Mouse (Mus musculus) lung, embryonic 14.5 days (tissue): ENCODE measurements around the gene Socs7. TPM values are rescaled to one million over a fixed set of nuclear protein-coding genes. Genes with fewer than 3 reads are reported as not detected.

Source experiments
- ATAC-seq: fragments of 200-750 bp; cut with Nextera tagmentation; 2 replicates; pipeline ENCODE4 v1.8.0; 2017; ENCODE audit warnings: mild to moderate bottlenecking, moderate TSS enrichment, moderate library complexity; ENCODE audit not compliant: insufficient read depth
- DNase-seq: peaks from one replicate; pipeline ENCODE4 v3.0.0-alpha.2; 2015
- H3K27ac ChIP-seq: fragments of 300-500 bp; sonication (generic); 2 replicates; pipeline ENCODE4 v1.5.1; 2014; ENCODE audit warnings: low read depth, mild to moderate bottlenecking, moderate library complexity
- H3K27me3 ChIP-seq: fragments of 300-500 bp; sonication (generic); 2 replicates; pipeline ENCODE4 v1.6.1; 2014; ENCODE audit warnings: low read length, control low read depth; ENCODE audit not compliant: insufficient read depth
- H3K36me3 ChIP-seq: fragments of 300-500 bp; sonication (generic); 2 replicates; pipeline ENCODE4 v1.6.1; 2014; ENCODE audit warnings: control low read depth; ENCODE audit not compliant: insufficient read depth
- H3K4me1 ChIP-seq: fragments of 300-500 bp; sonication (generic); 2 replicates; pipeline ENCODE4 v1.6.1; 2014; ENCODE audit warnings: antibody characterized with exemption, control low read depth; ENCODE audit not compliant: insufficient read depth
- H3K4me2 ChIP-seq: fragments of 300-500 bp; sonication (generic); 2 replicates; pipeline ENCODE4 v1.6.1; 2014; ENCODE audit warnings: mild to moderate bottlenecking
- H3K4me3 ChIP-seq: fragments of 300-500 bp; sonication (generic); 2 replicates; pipeline ENCODE4 v1.5.1; 2014; ENCODE audit warnings: low read depth, low read length
- H3K9ac ChIP-seq: fragments of 300-500 bp; sonication (generic); 2 replicates; pipeline ENCODE4 v1.6.1; 2014
- H3K9me3 ChIP-seq: fragments of 300-500 bp; sonication (generic); 2 replicates; pipeline ENCODE4 v1.6.1; 2016; ENCODE audit warnings: low read depth, low read length, control low read depth
- CTCF ChIP-seq: IDR thresholded peaks from 2 replicates; pipeline ENCODE4 v1.5.1; 2016; ENCODE audit warnings: antibody characterized with exemption, low read depth
- WGBS: fragments of 180-500 bp; shearing (Covaris S2); extraction: QIAGEN DNeasy Blood & Tissue Kit; methylation state at CpG from one replicate; pipeline ENCODE4 v1.1.7; 2014; 5-methylcytosine and 5-hydroxymethylcytosine counted together
- polyA plus RNA-seq: library from polyadenylated mRNA; unstranded; fragments of >200 nt; fragmentation: Nextera tagmentation; extraction: Ambion mirVana; gene quantifications from 2 replicates; pipeline ENCODE4 v1.2.1, GENCODE M21; 2014

The Socs7 gene
- polyA plus RNA-seq, 1 experiment from 2014 or later, result 2.7 TPM

- DNase-seq (no peak), ATAC-seq (no peak)
- Histone ChIP-seq H3K9ac (no peak overlapping the region), H3K36me3 (no peaks in the 10 kb centered on the region), H3K4me1 (peaks cover 5% of the 10 kb centered on the region; the same call in 1 of the 2 replicates), H3K27me3 (no peaks in the 10 kb centered on the region), H3K4me3 (no peak overlapping the region), H3K9me3 (no peaks in the 10 kb centered on the region), H3K27ac (no peak overlapping the region), H3K4me2 (no peak overlapping the region)
- WGBS, result 60% methylated on average over 10 of the region's 10 CpGs
- no peak for TF ChIP-seq CTCF
Measured at GRCm38 (mm10) chr11:97345446-97345845, 16.9 kb upstream of the Socs7 start.

- no peak for DNase-seq
- no peak overlapping the region for H3K9ac ChIP-seq
- TF ChIP-seq CTCF, result no peak
- H3K36me3 ChIP-seq, result no peaks in the 10 kb centered on the region
- 74% methylated on average over 9 of the region's 9 CpGs for WGBS
- H3K9me3 ChIP-seq, result no peaks in the 10 kb centered on the region
- no peak for ATAC-seq
- H3K4me3 ChIP-seq, result no peak overlapping the region
- peaks cover 7% of the 10 kb centered on the region; the same call in 1 of the 2 replicates for H3K4me1 ChIP-seq
- no peaks in the 10 kb centered on the region for H3K27me3 ChIP-seq
- H3K27ac ChIP-seq, result no peak overlapping the region
- no peak overlapping the region for H3K4me2 ChIP-seq
Measured at GRCm38 (mm10) chr11:97346383-97346782, 16.0 kb upstream of the Socs7 start.

- H3K9ac ChIP-seq, result no peak overlapping the region
- WGBS, result 71% methylated on average over 9 of the region's 9 CpGs
- TF ChIP-seq CTCF, result no peak
- H3K4me3 ChIP-seq, result no peak overlapping the region
- no peak for ATAC-seq
- H3K4me1 ChIP-seq, result peaks cover 7% of the 10 kb centered on the region; the same call in 1 of the 2 replicates
- H3K4me2 ChIP-seq, result no peak overlapping the region
- no peaks in the 10 kb centered on the region for H3K27me3 ChIP-seq
- DNase-seq, result no peak
- no peaks in the 10 kb centered on the region for H3K9me3 ChIP-seq
- no peak overlapping the region for H3K27ac ChIP-seq
- no peaks in the 10 kb centered on the region for H3K36me3 ChIP-seq
Measured at GRCm38 (mm10) chr11:97347291-97347690, 15.1 kb upstream of the Socs7 start.

GRCm38 (mm10) chr11:97350035-97350434 is 12.3 kb upstream of the Socs7 start:
- WGBS, result 21% methylated on average over 2 of the region's 2 CpGs
- no peak for TF ChIP-seq CTCF
- Histone ChIP-seq H3K4me1 (peaks cover 7% of the 10 kb centered on the region; the same call in 1 of the 2 replicates), H3K9me3 (no peaks in the 10 kb centered on the region), H3K4me2 (no peak overlapping the region; the same call in 1 of the 2 replicates), H3K4me3 (no peak overlapping the region), H3K27me3 (no peaks in the 10 kb centered on the region), H3K9ac (no peak overlapping the region), H3K27ac (peak overlapping the region; percentile 77), H3K36me3 (no peaks in the 10 kb centered on the region)
- peak; percentile 86 for ATAC-seq
- DNase-seq, result peak; percentile 91

- DNase-seq (no peak), ATAC-seq (no peak)
- Histone ChIP-seq H3K27ac (no peak within 1 kb of the TSS), H3K9me3 (no peaks in the 10 kb centered on the region), H3K4me2 (no peak within 1 kb of the TSS), H3K36me3 (no peaks in the 10 kb centered on the region), H3K9ac (no peak within 1 kb of the TSS), H3K4me3 (no peak within 1 kb of the TSS), H3K4me1 (peaks cover 7% of the 10 kb centered on the region; the same call in 1 of the 2 replicates), H3K27me3 (no peaks in the 10 kb centered on the region)
- whole genome bisulfite sequencing, result 74% methylated on average over 3 of the region's 3 CpGs
- no peak for TF ChIP-seq CTCF
Measured at GRCm38 (mm10) chr11:97352027-97352684, 10.2 kb upstream of the Socs7 start, which contains the start of gene Gpr179. Gene Gpr179 (minus strand): TSS chr11:97352077.

- no peak for ATAC-seq
- Histone ChIP-seq H3K4me2 (no peak overlapping the region), H3K4me3 (no peak overlapping the region), H3K4me1 (peaks cover 7% of the 10 kb centered on the region; the same call in 1 of the 2 replicates), H3K9me3 (no peaks in the 10 kb centered on the region), H3K36me3 (no peaks in the 10 kb centered on the region), H3K27ac (no peak overlapping the region), H3K27me3 (no peaks in the 10 kb centered on the region), H3K9ac (no peak overlapping the region)
- 50% methylated on average over 4 of the region's 4 CpGs for WGBS
- DNase-seq, result no peak
- no peak for TF ChIP-seq CTCF
Measured at GRCm38 (mm10) chr11:97352935-97353597, 9.3 kb upstream of the Socs7 start.

- DNase-seq (no peak), ATAC-seq (no peak)
- no peak overlapping the region for H3K4me3 ChIP-seq
- no peak overlapping the region for H3K27ac ChIP-seq
- H3K4me2 ChIP-seq, result no peak overlapping the region
- TF ChIP-seq CTCF, result no peak
- no peaks in the 10 kb centered on the region for H3K9me3 ChIP-seq
- 60% methylated on average over 2 of the region's 2 CpGs for WGBS
- peaks cover 7% of the 10 kb centered on the region; the same call in 1 of the 2 replicates for H3K4me1 ChIP-seq
- no peak overlapping the region for H3K9ac ChIP-seq
- H3K36me3 ChIP-seq, result no peaks in the 10 kb centered on the region
- no peaks in the 10 kb centered on the region for H3K27me3 ChIP-seq
Measured at GRCm38 (mm10) chr11:97354646-97355045, 7.7 kb upstream of the Socs7 start.
